18 mouse cellular contexts compared by ENCODE assay signal in genomic region chr19:37533196-37533595, GRCm38 (mm10). TPM values are rescaled to one million over a fixed set of nuclear protein-coding genes. Genes with fewer than 3 reads are reported as not detected.
A peak's percentile ranks its signal among the peaks of the same experiment; 100 is the strongest.
DNase-seq lines count a peak whose midpoint lies in the region; ATAC-seq lines count a peak whose summit lies in the region.
"Had no signal": no experiment of that assay in that cellular context is flagged by ENCODE, and none has a peak within 500 bp of the region (broad histone marks: within the 10 kb centered on the region; RNA-seq: fewer than 3 reads in every experiment).

No protein-coding gene starts in this region.

- H3K27me3 ChIP-seq in heart, embryonic 12.5 days (replicated peaks): 0 out of 2 replicates have a peak, but pooled peaks cover 4% of the 10 kb centered on the region
- no peaks in the 10 kb centered on the region for H3K27me3 ChIP-seq in heart, embryonic 10.5 days (ENCODE audit: insufficient read depth, poor library complexity, severe bottlenecking)

- ATAC-seq in heart, embryonic 12.5 days (ENCODE audit: insufficient number of reproducible peaks, low FRiP score): no peak
- ATAC-seq: activated CD4-positive, CD25-positive, alpha-beta regulatory T cell, adult 4 months; CD4-positive, CD25-positive, alpha-beta regulatory T cell, adult 4 months; Patski had no signal

- 73% methylated on average over 5 of the region's 5 CpGs for WGBS in heart, embryonic 12.5 days
- 76% methylated on average over 5 of the region's 5 CpGs for WGBS in heart, embryonic 10.5 days

- H3K9me3 ChIP-seq in heart, embryonic 12.5 days (replicated peaks): 0 out of 2 replicates have a peak, but pooled peaks cover 2% of the 10 kb centered on the region
- no peaks in the 10 kb centered on the region for H3K9me3 ChIP-seq in heart, embryonic 10.5 days
- H3K9me3 ChIP-seq: G1E had no signal

- H3K27ac ChIP-seq in heart, embryonic 12.5 days (ENCODE audit: poor library complexity, severe bottlenecking): no peak overlapping the region
- no peak overlapping the region for H3K27ac ChIP-seq in heart, embryonic 10.5 days

- no peak overlapping the region for H3K4me2 ChIP-seq in heart, embryonic 12.5 days

- no peak overlapping the region for H3K9ac ChIP-seq in heart, embryonic 12.5 days

- peak; percentile 64 for DNase-seq in heart, adult 11 months
- peak; percentile 53 for DNase-seq in heart, embryonic 10.5 days (ENCODE audit: low spot score)
- DNase-seq in heart, postnatal 4 days: no peak
- DNase-seq: adrenal gland, adult 2 months; adrenal gland, adult 8-10 months; adrenal gland, postnatal 10 days; adrenal gland, postnatal 14 days; adrenal gland, postnatal 25 days; adrenal gland, postnatal 36 days; B cell, adult 2 months; cerebellum, adult 11 months; cerebellum, adult 11-12 months; cerebellum, adult 18-20 months had no signal

- no peaks in the 10 kb centered on the region for H3K36me3 ChIP-seq in heart, embryonic 12.5 days
- no peaks in the 10 kb centered on the region for H3K36me3 ChIP-seq in heart, embryonic 10.5 days
- H3K36me3 ChIP-seq: G1E had no signal

- no peak overlapping the region for H3K4me3 ChIP-seq in heart, embryonic 12.5 days
- H3K4me3 ChIP-seq in heart, embryonic 10.5 days: no peak overlapping the region

- H3K4me1 ChIP-seq in heart, embryonic 12.5 days (replicated peaks): peaks cover 3% of the 10 kb centered on the region; the same call in 1 of the 2 replicates
- H3K4me1 ChIP-seq in heart, embryonic 10.5 days: peaks cover 7% of the 10 kb centered on the region; the same call in 1 of the 2 replicates

RNA-seq across cellular contexts. Expression of gene Exoc6, which starts 17.0 kb away (rescaled TPM):
- 21.7 and 21.8 TPM in 2 replicates for polyA plus RNA-seq in heart, embryonic 12.5 days (2016; fragmentation: Nextera tagmentation; extraction: Ambion mirVana)
- polyA plus RNA-seq in heart, embryonic 10.5 days (2016; fragmentation: Nextera tagmentation; extraction: Ambion mirVana): 18.0 and 25.3 TPM in 2 replicates
- total RNA-seq in heart, postnatal 4 days (2021): 10 to 100 TPM; 27.6 to 28.3 TPM
